Mouse (Mus musculus) gastrocnemius, postnatal 36 days (tissue): Measurements from ENCODE around the gene Myl7. TPM values are rescaled to one million over a fixed set of nuclear protein-coding genes. Genes with fewer than 3 reads are reported as not detected.
"Not testable (repeated sequence)": the region's sequence is repeated elsewhere in the genome, so short reads cannot be mapped to it uniquely, and the experiment has no call there.

ENCODE experiments used
- DNase-seq, 2 experiments: peaks; one replicate each; pipeline ENCODE4 v3.0.0; 2022
- intact Hi-C: fragments of 180-260 bp; cut with DNase I; formaldehyde crosslinking; loops from one replicate; pipeline ENCODE4 v1.15.1; 2025
- total RNA-seq, 2 experiments: library from RNA; stranded (reverse); gene quantifications; 2 replicates each; pipeline ENCODE4 v1.2.3; 2021

Gene Myl7
- total RNA-seq, 2 experiments from 2014 or later = not detected

DNA sequence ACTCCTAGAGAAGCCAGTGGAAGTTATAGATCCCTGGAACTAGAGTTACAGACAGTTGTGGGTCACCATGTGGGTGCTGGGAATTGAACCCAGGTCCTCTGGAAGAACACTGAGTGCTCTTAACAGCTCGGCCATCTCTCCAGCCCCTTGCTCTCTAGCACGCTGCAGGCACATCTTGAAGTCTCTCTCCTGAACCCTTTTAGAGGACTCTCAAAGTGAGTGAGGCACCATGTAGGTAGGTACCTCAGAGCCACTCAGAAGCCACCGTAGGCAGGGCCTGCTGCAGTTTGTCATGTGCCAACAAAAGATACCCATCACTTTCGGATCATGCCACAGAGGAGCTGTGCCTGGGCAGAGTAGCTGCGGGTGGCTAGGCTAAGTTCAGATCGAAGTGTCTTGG lies 6.3 kb upstream of the Myl7 start:
- intact Hi-C loops = no loop called here
- no peak for DNase-seq

DNA sequence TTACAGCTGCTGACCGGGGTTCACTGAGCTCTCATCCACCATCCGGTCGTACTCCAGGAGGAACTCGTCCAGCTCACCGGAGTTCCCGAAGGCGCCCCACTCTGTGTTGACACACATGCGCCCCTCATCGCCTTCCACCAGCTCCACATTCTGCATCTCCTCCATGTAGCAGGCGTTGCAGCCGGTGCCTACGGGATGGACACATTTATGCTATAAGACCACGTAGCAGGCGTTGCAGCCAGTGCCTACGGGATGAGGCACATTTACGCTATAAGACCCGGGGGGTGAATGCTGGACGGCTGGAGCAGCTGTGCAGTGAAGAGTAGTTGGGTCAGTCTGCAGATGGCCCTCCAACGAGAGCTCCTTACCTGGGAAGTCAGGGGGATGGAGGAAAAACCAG lies 5.8 kb upstream of the Myl7 start:
- peak in 1 of 2 experiments; percentile 10 for DNase-seq
- intact Hi-C loops = no loop called here

DNA sequence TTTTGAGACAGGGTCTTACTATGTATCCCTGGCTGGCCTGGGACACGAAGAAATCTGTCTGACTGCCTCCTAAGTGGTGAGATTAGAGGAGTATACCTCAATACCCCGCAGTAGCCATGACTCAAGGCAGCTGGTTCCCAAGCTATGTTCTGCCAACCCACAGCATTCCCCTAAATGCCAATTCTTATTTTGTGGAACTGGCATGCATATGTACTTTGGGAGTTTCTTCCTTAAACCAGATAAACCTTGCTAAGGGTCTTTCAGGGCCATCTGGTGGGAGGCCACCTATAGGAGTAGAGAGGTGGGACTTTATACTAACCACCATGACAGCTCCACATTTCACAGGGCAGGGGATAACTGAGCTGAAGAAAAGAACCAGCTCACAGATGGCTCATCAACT lies 5.3 kb upstream of the Myl7 start:
- intact Hi-C loops = no loop called here
- DNase-seq = no peak

DNA sequence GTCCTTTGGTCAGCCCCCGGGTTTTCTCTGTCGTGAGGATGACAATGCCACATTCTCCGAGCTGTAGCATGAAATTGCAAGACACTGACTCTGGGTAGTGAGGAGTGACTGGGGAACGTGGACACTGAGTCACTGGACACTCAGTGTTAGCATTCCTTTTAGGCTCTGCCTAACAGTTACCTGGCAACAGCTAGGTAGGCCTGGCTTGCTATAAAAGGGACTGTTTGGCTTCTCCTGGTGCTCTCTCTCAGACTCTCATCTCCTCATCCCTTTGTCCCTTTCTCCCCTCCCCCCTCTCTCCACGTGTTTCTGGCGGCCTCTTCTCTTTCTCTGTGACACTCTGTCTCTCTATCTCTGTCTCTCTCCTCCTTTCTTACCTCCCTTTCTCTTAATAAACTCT lies 3.8 kb upstream of the Myl7 start:
- intact Hi-C loops = no loop called here
- DNase-seq = no peak

- DNase-seq = no peak
- intact Hi-C loops = no loop called here
These were observed 3.4 kb upstream of the Myl7 start for GRCm38 (mm10) chr11:5901950-5902349.

- intact Hi-C loops = no loop called here
- no peak for DNase-seq
These were observed 2.7 kb upstream of the Myl7 start for GRCm38 (mm10) chr11:5901320-5901719.

- no peak for DNase-seq
- intact Hi-C loops = loop anchor here (10.0 kb wide), 1 partner anchor 414 kb away; no protein-coding TSS in a partner anchor
These were observed 704 bp upstream of the Myl7 start for GRCm38 (mm10) chr11:5899286-5899685.

DNA sequence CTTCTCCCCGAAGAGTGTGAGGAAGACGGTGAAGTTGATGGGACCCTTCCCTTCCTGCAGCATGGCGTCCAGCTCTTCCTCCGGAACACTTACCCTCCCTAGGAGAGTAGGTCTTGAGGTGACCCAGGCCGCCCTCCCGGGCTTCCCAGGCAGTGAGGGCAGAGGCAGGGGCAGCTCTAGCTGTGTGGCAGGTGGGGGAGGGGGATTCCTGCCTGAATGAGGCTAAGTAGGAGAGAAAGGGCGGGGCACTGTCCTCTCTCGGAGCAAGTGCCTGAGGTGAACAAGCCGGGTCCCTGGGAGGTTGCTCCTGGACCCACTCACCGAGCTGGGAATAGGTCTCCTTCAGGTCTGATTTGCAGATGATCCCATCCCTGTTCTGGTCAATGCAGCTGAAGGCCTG lies 743 bp downstream of the Myl7 start:
- intact Hi-C loops = loop anchor here (10.0 kb wide), 1 partner anchor 413 kb away; no protein-coding TSS in a partner anchor
- no peak for DNase-seq

DNA sequence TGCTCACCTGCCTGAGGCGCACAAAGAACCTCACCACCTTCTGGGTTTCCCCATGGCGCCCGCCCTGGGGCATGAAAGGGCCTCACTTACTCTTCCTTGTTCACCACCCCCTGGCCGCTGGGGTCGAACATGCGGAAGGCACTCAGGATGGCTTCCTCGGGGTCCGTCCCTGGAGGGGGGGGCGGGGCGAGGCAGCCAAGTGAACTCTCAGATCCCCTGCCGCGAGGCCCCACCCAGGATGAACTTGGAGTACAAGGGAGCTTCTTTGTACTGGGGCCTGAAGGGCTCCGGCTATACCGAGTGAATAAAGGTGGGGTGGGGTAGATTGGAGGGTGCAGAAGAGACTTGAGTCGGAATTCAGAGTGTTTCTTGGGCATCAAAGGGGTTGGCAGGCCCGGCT lies 1.4 kb downstream of the Myl7 start:
- no peak for DNase-seq
- intact Hi-C loops = loop anchor here (10.0 kb wide), 1 partner anchor 412 kb away; no protein-coding TSS in a partner anchor

GRCm38 (mm10) chr11:5893807-5894206 lies 4.8 kb downstream of the Myl7 start:
- intact Hi-C loops = loop anchor here (10.0 kb wide), 1 partner anchor 409 kb away; no protein-coding TSS in a partner anchor
- no peak for DNase-seq

DNA sequence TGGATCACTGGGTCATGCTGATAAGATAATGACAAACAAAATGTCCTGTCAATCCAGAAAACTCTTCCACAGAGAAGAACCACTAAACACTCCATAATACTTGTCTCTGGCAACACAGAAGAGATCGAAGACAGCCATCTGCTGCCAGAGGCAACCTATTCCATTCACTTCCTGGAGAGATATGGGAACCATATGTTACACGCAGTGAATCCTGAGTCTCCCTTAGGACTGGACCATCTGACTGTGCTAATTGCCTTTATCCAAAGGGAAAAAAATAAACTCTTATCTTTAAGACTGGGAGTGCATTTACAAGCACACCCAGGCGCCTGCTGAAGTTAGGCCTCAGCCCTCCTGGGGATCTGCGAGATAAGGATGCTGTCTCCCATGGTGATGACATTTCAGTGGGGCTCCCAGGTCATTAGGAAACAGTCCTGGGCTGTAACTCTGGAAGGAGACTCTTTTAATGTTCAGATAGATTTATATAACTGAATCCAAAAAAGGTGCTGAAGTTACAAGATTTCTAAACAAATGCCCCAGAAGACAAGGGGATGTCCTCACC lies 5.7 kb downstream of the Myl7 start:
- intact Hi-C loops = loop anchor here (10.0 kb wide), 1 partner anchor 408 kb away; no protein-coding TSS in a partner anchor

GRCm38 (mm10) chr11:5892151-5892591 lies 6.4 kb downstream of the Myl7 start:
- no peak for DNase-seq
- intact Hi-C loops = loop anchor here (10.0 kb wide), 1 partner anchor 407 kb away; no protein-coding TSS in a partner anchor

More for the DNA sequence above, 5.7 kb downstream of the Myl7 start:
- no peak for DNase-seq

- DNase-seq = not testable (repeated sequence)
- intact Hi-C loops = loop anchor here (10.0 kb wide), 1 partner anchor 174 kb away; the partner anchor contains the start of gene Mrps24
These were observed 10.0 kb downstream of the Myl7 start for GRCm38 (mm10) chr11:5888563-5888962.

DNA sequence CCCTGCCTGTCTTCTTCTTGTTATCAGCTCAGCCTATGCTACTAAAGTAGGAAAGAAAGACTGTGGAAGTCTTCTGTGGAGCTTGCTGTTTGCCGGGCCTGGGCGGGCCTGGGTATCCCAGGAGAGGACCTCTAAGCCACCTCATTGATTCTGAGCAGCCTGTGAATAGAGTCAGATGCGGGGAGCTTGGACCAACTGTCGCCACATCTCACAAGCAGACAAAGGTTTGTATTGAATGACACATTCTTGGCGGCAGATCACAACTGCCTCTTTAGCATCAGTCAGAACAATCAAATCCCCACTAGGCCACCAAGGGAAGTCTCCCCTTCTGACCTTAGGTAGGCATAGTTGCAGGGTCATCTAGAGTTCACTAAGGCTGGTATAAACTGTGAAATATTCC lies 11.3 kb downstream of the Myl7 start:
- no peak for DNase-seq
- intact Hi-C loops = loop anchor here (2.0 to 10.0 kb wide), 3 partner anchors 50 to 172 kb away; partner anchors contain the start of gene Mrps24

- intact Hi-C loops = loop anchor here (2.0 to 10.0 kb wide), 3 partner anchors 49 to 171 kb away; partner anchors contain the start of gene Mrps24
- peak in 1 of 2 experiments; percentile 51 for DNase-seq
These were observed 12.4 kb downstream of the Myl7 start for GRCm38 (mm10) chr11:5886187-5886586.

GRCm38 (mm10) chr11:5882518-5882917 lies 16.1 kb downstream of the Myl7 start:
- intact Hi-C loops = loop anchor here (10.0 kb wide), 1 partner anchor 168 kb away; the partner anchor contains the start of gene Mrps24
- no peak for DNase-seq

DNA sequence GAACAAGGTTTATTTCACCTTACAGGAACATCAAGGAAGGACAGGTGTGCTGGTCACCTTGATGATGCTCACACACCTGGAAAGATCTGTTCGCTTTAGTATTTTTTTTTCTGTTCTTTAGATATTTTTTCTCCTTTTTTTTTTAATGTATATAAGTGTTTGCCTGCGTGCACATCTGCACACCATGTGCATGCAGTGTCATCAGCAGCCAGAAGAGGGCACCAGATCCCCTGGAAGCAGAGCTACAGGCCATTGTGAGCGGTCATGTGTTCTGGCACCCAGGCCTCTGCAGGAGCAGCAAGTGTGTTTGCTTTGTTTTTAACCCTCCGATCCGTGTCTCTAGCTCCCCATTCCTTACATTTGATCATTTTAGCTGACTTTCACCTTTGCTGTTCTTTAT lies 18.7 kb downstream of the Myl7 start:
- intact Hi-C loops = loop anchor here (5.0 to 10.0 kb wide), 2 partner anchors 43 to 165 kb away; partner anchors contain the start of genes Mrps24 and Polm
- DNase-seq = no peak

DNA sequence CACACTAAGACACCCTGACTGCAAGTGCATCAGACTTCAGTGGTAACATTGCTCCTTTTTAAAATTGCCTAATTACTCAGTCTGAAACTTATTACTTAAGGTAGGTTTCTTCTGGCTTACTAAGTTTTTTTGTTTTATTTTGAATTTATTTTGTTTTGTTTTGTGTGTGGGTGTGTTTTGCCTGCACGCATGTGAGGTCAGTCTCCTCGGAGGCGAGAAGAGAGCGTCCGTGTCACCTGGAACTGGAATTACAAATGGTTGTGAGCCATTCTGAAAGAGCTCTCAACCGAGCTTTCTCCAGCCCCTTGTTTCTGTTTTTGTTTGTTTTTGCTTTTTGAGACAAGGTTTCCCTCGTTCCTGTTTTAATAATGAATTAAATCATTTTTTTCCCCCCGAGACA lies 19.9 kb downstream of the Myl7 start:
- intact Hi-C loops = loop anchor here (5.0 kb wide), 1 partner anchor 41 kb away; the partner anchor contains the start of gene Polm
- DNase-seq = no peak

GRCm38 (mm10) chr11:5877921-5878526 lies 20.6 kb downstream of the Myl7 start, which contains the start of gene Pold2:
Gene Pold2 (minus strand): TSS chr11:5878292.
- DNase-seq = peak; percentile 93 to 98
- intact Hi-C loops = loop anchor here (5.0 kb wide), 1 partner anchor 41 kb away; the partner anchor contains the start of gene Polm

- intact Hi-C loops = loop anchor here (5.0 kb wide), 1 partner anchor 40 kb away; the partner anchor contains the start of gene Polm
These were observed 21.2 kb downstream of the Myl7 start for GRCm38 (mm10) chr11:5877421-5877820.

DNA sequence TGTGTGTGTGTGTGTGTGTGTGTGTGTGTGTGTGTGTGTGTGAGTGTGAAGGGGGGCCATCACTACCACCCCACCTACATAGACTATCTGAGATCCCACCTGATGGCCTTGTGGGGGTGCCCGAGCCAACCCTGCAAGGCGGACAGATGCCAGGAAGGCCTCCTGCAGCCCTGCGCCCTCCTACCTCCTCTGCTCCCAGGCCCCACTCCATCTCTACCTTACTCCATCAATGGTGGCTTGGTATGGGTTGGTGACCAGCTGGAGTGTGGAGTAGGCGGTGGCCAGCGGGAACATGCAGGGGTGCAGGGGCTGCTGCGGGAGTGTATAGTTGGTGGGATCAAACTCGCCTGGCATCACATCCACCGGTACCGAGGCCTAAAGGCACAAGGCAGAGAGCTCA lies 25.4 kb downstream of the Myl7 start:
- DNase-seq = no peak
- intact Hi-C loops = no loop called here

More at GRCm38 (mm10) chr11:5877421-5877820, 21.2 kb downstream of the Myl7 start:
- DNase-seq = no peak
